Mouse (Mus musculus) intestine, embryonic 16.5 days (tissue): ENCODE results near the gene Prr14l. TPM values are rescaled to one million over a fixed set of nuclear protein-coding genes. Genes with fewer than 3 reads are reported as not detected.

Experiments used
- ATAC-seq: fragments of 200-750 bp; cut with Nextera tagmentation; 2 replicates; pipeline ENCODE4 v1.8.0; 2017; ENCODE audit warnings: moderate TSS enrichment, moderate library complexity
- H3K27ac ChIP-seq: fragments of 300-500 bp; sonication (generic); 2 replicates; pipeline ENCODE4 v1.5.1; 2014; ENCODE audit warnings: mild to moderate bottlenecking, low read length
- H3K27me3 ChIP-seq: fragments of 300-500 bp; sonication (generic); replicated peaks from 2 replicates; pipeline ENCODE4 v1.6.1; 2014; ENCODE audit warnings: low read length, control low read depth, mixed read lengths; ENCODE audit not compliant: control insufficient read depth, insufficient read depth
- H3K36me3 ChIP-seq: fragments of 300-500 bp; sonication (generic); 2 replicates; pipeline ENCODE4 v1.6.1; 2014; ENCODE audit warnings: low read length, control low read depth; ENCODE audit not compliant: control insufficient read depth, insufficient read depth
- H3K4me1 ChIP-seq: fragments of 300-500 bp; sonication (generic); 2 replicates; pipeline ENCODE4 v1.6.1; 2014; ENCODE audit warnings: low read length, control low read depth, mixed read lengths; ENCODE audit not compliant: control insufficient read depth, insufficient read depth
- H3K4me2 ChIP-seq: fragments of 300-500 bp; sonication (generic); 2 replicates; pipeline ENCODE4 v1.6.1; 2014; ENCODE audit warnings: low read depth, low read length, control low read depth
- H3K4me3 ChIP-seq: fragments of 300-500 bp; sonication (generic); 2 replicates; pipeline ENCODE4 v1.5.1; 2014; ENCODE audit warnings: mild to moderate bottlenecking, low read length
- H3K9ac ChIP-seq: fragments of 300-500 bp; sonication (generic); 2 replicates; pipeline ENCODE4 v1.6.1; 2014; ENCODE audit warnings: low read depth, low read length
- H3K9me3 ChIP-seq: fragments of 300-500 bp; sonication (generic); 2 replicates; pipeline ENCODE4 v1.6.1; 2016; ENCODE audit warnings: low read length, control low read depth; ENCODE audit not compliant: control insufficient read depth
- WGBS: fragments of 180-500 bp; shearing (Covaris S2); extraction: QIAGEN DNeasy Blood & Tissue Kit; methylation state at CpG from one replicate; pipeline ENCODE4 v1.1.7; 2014; 5-methylcytosine and 5-hydroxymethylcytosine counted together
- polyA plus RNA-seq: library from polyadenylated mRNA; unstranded; fragments of >200 nt; fragmentation: Nextera tagmentation; extraction: Ambion mirVana; gene quantifications from 2 replicates; pipeline ENCODE4 v1.2.1, GENCODE M21; 2015

Prr14l gene
- polyA plus RNA-seq: 8.8 and 10.1 TPM in 2 replicates

DNA sequence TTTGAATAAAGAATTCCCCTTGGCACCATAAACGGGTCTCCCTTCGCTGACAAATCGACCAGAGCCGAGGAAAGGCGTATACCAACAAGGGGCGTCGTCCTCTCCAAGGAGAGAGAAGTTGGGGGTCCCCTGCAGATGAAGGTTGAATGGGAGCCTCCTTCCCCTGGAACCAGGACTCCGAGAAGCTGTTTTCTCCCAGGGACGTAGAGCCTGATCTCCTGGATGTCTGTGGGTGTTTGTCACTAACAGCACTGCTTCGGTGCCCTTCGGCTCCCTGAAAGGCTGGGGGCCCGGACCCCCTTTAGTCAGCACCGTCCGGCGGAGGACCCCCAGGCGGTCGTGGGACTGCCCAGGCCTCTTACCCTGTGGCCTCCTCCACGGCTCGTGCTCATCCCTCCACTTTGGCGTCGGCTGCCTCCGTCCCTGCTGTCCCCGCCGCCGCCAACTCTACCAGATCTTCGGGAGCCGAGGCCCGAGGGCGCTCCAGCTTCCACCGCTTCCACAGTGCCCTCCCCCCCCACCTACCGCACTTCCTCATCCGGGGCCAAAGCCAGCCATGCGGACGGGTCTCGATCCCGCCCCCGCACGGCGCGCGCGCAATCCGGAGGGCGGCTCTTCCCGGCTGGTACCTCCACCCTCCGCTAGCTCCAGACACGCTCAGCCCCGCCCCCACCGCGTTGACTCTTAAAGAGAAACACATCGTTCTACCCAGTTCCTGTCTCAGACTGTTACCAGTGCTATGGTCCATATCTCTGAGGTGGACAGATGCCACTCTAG lies at the start of gene Prr14l:
Gene Prr14l (minus strand): TSS at position 526 of the 777 bp plus-strand sequence.
- peak within 1 kb of the TSS; percentile 87 for H3K27ac ChIP-seq
- H3K4me1 ChIP-seq: peaks cover 24% of the 10 kb centered on the region
- H3K27me3 ChIP-seq: no peaks in the 10 kb centered on the region
- peak within 1 kb of the TSS; percentile 100 for H3K9ac ChIP-seq
- 0% methylated on average over 49 of the region's 51 CpGs for WGBS
- ATAC-seq: peak; percentile 96
- peak within 1 kb of the TSS; percentile 89 for H3K4me3 ChIP-seq
- no peaks in the 10 kb centered on the region for H3K36me3 ChIP-seq
- H3K9me3 ChIP-seq: no peaks in the 10 kb centered on the region
- peak within 1 kb of the TSS; percentile 73 for H3K4me2 ChIP-seq

DNA sequence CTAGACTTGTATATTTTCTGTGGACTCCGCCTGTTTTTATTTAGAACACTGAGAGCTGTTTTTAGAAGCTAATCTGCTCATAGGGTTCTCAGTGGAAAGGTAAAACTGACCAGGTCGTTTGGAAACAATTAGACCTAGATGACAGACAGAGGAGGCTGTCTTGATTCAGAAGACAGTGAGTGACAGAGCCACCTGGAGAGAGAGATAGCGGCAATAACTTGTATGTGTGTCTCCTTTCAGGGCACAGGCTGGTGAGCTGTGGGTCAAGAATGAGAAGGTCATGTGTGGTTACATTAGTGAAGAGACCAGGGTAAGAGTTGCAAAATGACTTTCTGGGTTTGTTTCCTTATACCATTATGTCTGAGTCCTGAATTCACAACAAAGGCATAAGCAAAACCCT lies 32.7 kb upstream of the Prr14l start:
- Histone ChIP-seq H3K27me3 (no peaks in the 10 kb centered on the region), H3K9ac (no peak overlapping the region), H3K36me3 (peaks cover 6% of the 10 kb centered on the region; the same call in 1 of the 2 replicates), H3K4me3 (no peak overlapping the region), H3K4me2 (no peak overlapping the region), H3K4me1 (no peaks in the 10 kb centered on the region), H3K9me3 (no peaks in the 10 kb centered on the region), H3K27ac (no peak overlapping the region)
- no peak for ATAC-seq
- 79% methylated on average over 3 of the region's 3 CpGs for WGBS

DNA sequence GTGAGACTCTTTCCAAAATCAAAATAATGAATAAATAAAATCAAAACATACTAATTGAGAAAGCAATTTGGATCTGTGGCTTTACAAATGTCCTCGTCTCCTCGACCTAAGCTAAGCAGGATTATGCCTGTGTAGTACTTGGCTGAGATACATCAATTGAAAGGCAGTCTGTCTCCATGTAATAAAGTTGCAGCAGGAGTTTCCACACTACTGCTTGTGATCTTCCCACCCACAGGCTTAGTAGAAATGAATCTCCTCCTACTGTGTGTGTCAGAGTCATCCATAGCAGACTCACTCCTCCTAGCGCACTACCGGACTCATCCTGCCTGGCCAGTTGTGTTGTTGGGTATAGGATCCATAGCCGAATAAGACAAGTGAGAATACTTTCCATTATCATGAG lies 18.3 kb upstream of the Prr14l start:
- 95% methylated on average over 5 of the region's 5 CpGs for WGBS
- Histone ChIP-seq H3K9me3 (no peaks in the 10 kb centered on the region), H3K4me3 (no peak overlapping the region), H3K27me3 (no peaks in the 10 kb centered on the region), H3K27ac (no peak overlapping the region), H3K4me2 (no peak overlapping the region), H3K36me3 (peaks cover 7% of the 10 kb centered on the region), H3K9ac (no peak overlapping the region), H3K4me1 (no peaks in the 10 kb centered on the region)
- no peak for ATAC-seq

DNA sequence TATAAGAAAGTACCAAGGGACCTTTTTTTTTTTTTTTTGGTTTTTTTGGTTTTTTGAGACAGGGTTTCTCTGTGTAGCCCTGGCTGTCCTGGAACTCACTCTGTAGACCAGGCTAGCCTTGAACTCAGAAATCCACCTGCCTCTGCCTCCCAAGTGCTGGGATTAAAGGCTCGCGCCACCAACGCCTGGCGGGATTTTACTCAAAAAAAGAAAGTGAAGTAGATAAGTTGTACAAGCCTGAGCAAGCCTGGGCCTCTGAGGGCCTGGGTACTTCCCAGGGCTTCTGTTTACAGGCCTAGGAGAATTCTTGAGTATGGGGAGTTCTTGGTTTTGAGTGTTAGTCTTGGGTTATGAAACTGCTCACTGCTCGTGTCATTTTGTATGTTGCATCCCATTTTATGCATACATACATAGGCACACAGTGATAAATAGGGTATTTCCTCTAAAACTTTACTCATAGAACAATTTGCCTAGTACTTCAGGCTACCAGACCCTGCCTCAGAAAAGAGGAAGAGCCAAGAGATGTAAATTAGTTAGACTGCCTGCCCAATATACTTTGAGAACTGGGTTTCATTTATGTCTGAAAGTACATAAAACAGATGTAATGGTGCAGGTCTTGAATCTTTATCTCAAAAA lies 15.5 kb upstream of the Prr14l start:
- Histone ChIP-seq H3K9me3 (no peaks in the 10 kb centered on the region), H3K9ac (no peak overlapping the region), H3K27me3 (no peaks in the 10 kb centered on the region), H3K4me1 (peaks cover 2% of the 10 kb centered on the region; the same call in 1 of the 2 replicates), H3K4me2 (no peak overlapping the region), H3K36me3 (peaks cover 7% of the 10 kb centered on the region), H3K4me3 (no peak overlapping the region), H3K27ac (no peak overlapping the region)
- 96% methylated on average over 5 of the region's 5 CpGs for WGBS
- no peak for ATAC-seq

DNA sequence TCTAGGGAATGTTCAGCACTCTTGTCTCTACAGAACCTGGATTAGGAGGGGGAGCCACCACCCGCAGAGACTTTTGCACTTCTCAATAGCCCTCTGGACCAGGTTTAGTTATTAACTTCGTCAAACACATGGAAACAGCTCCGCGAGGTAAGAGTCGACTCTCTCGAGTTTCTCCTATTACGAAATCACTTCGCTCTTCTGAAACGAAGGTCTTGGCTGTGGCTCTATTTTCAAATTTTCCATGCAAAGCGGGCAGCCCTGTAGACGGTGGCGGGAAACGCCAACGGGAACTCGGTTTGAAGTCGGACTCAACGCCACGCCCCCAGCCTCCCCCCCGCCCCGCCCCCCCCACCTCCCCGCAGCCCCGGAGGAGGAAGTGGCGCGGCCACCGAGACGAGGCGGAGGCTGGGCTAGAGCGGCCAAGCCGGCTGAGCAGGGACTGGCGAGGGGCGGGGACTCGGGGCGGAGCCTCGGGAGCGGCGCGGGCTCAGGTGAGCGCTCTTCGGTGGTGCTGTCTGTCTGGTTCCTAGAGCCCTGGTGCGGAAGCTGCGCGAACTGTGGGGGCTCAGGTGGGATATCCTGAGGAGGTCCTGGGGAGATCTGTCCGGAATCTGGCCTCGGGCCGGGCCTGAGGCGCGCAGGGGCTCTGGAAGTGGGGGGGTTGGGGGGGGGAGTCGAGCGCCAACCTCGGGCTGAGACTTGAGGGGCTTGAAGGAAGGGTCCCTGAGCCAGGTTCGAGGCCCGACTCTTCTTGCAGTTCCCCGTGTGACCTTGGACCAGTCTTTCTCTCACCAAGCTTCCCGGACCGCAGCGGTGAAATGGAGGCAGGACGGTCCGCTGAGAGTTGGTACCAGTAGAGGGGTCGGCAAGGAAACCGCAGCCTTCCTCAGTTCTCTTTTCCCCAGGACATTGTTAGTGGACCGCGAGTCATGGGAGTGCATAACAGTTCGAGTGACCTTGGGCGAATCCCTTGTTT lies 9.5 kb upstream of the Prr14l start, which contains the start of gene Depdc5:
Gene Depdc5 (plus strand): TSS at position 449 of the 976 bp plus-strand sequence.
- Histone ChIP-seq H3K27me3 (no peaks in the 10 kb centered on the region), H3K4me1 (peaks cover 6% of the 10 kb centered on the region; the same call in 1 of the 2 replicates), H3K4me2 (peak within 1 kb of the TSS; percentile 56), H3K27ac (peak within 1 kb of the TSS; percentile 81), H3K4me3 (peak within 1 kb of the TSS; percentile 79), H3K9ac (peak within 1 kb of the TSS; percentile 84), H3K9me3 (no peaks in the 10 kb centered on the region), H3K36me3 (peaks cover 2% of the 10 kb centered on the region; the same call in 1 of the 2 replicates)
- under 1% methylated on average over 64 of the region's 64 CpGs for WGBS
- ATAC-seq: peak; percentile 100

DNA sequence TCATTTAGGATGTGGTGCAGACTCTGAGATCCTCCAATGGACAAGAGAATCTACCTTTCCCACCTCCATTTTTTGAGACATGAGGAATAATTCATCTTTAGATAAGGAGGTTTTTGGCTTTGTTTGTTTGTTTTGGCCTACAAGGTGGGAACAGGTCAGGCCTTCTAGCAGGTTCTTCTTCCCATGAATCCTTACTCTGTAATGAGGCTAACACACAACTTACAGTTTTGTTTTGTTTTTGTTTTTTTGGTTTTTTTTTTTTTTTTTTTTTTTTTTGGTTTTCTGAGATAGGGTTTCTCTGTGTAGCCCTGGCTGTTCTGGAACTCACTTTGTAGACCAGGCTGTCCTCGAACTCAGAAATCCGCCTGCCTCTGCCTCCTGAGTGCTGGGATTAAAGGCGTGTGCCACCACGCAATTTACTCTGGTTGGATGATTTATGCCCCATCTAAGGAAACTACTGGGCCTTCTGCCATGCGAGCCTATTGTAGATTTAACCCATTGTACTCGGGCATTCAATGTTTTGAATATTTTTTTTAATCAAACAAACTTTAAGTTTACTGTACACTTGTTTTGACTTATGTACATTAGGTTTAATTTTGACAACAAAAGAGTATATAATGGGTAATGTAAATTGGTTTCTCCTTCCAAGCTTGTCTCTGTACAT lies 8.5 kb upstream of the Prr14l start:
- H3K4me2 ChIP-seq: 0 out of 2 replicates have a peak overlapping the region, but pooled peaks have one; percentile 56
- no peaks in the 10 kb centered on the region for H3K9me3 ChIP-seq
- no peaks in the 10 kb centered on the region; the same call in 1 of the 2 replicates for H3K36me3 ChIP-seq
- H3K4me3 ChIP-seq: no peak overlapping the region
- 52% methylated on average over 6 of the region's 6 CpGs for WGBS
- H3K27ac ChIP-seq: no peak overlapping the region
- H3K9ac ChIP-seq: no peak overlapping the region
- ATAC-seq: no peak
- H3K4me1 ChIP-seq: peaks cover 6% of the 10 kb centered on the region; the same call in 1 of the 2 replicates
- H3K27me3 ChIP-seq: no peaks in the 10 kb centered on the region

DNA sequence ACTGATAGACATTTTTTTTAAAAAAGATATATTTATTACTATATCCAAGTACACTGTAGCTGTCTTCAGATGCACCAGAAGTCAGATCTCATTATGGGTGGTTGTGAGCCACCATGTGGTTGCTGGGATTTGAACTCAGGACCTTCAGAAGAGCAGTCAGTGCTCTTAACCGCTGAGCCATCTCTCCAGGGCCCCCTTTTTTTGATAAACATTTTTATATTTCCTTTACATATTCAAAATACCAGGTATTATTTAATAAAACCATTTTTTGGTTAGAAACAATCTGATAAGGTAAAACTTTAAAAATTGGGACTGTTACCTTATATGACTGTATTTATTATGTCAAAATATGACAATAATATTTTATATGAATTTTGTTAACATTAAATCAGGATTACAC lies 7.0 kb upstream of the Prr14l start:
- no peaks in the 10 kb centered on the region for H3K27me3 ChIP-seq

DNA sequence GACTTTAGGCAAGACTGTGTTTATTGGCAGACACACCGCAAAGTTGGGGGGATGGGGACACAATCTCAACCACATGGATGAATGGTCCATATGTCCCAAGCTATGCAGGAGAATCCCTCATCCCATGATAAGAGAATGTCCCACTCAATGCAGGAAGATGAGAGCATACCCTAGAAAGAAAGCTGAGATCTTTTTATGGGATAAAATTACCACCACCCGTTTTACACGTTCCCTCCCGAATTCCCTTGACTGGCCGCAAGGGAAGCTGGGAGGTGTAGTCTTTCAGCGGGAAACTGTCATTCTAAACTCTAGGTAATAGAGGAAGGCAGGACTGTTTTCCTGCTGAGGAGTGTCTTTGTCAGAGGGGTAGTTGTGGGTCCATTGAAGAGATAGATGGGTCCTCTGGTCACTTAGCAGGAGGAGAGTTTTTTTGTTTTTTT lies 3.7 kb upstream of the Prr14l start:
- H3K9ac ChIP-seq: peak overlapping the region; percentile 51
- WGBS: 3% methylated on average over 6 of the region's 6 CpGs
- peak overlapping the region; percentile 48 for H3K4me3 ChIP-seq
- ATAC-seq: no peak
- peaks cover 8% of the 10 kb centered on the region; the same call in 1 of the 2 replicates for H3K4me1 ChIP-seq
- H3K9me3 ChIP-seq: no peaks in the 10 kb centered on the region
- no peaks in the 10 kb centered on the region for H3K36me3 ChIP-seq
- peak overlapping the region; percentile 61 for H3K27ac ChIP-seq
- H3K4me2 ChIP-seq: peak overlapping the region; percentile 70
- no peaks in the 10 kb centered on the region for H3K27me3 ChIP-seq

More for the DNA sequence above, 7.0 kb upstream of the Prr14l start:
- Histone ChIP-seq H3K9ac (no peak overlapping the region), H3K4me1 (peaks cover 9% of the 10 kb centered on the region; the same call in 1 of the 2 replicates), H3K4me3 (no peak overlapping the region), H3K27ac (no peak overlapping the region), H3K9me3 (no peaks in the 10 kb centered on the region), H3K36me3 (no peaks in the 10 kb centered on the region), H3K4me2 (no peak overlapping the region)
- no peak for ATAC-seq
- WGBS: 93% methylated on average over 1 of the region's 1 CpGs
